Mouse (Mus musculus) hindbrain, embryonic 14.5 days (tissue): ENCODE measurements at regions not wholly inside any gene's neighbourhood (a gene's known extent, or its start where the extent isn't known, plus 50 kb on each side); places are given as distances from the start of the nearest gene placed in this dataset.

Experiments
- ATAC-seq: fragments of 200-750 bp; cut with Nextera tagmentation; 2 replicates; pipeline ENCODE4 v1.8.0; 2017; ENCODE audit warnings: moderate number of reproducible peaks, mild to moderate bottlenecking, moderate TSS enrichment, moderate library complexity; ENCODE audit not compliant: low FRiP score
- DNase-seq: peaks from one replicate; pipeline ENCODE4 v3.0.0-alpha.2; 2015; ENCODE audit warnings: low spot score
- H3K27ac ChIP-seq: fragments of 300-500 bp; sonication (generic); 2 replicates; pipeline ENCODE4 v1.5.1; 2014; ENCODE audit warnings: mild to moderate bottlenecking, moderate library complexity
- H3K27me3 ChIP-seq: fragments of 300-500 bp; sonication (generic); 2 replicates; pipeline ENCODE4 v1.6.1; 2014; ENCODE audit warnings: mild to moderate bottlenecking, low read length, mixed read lengths; ENCODE audit not compliant: control insufficient read depth, insufficient read depth
- H3K36me3 ChIP-seq: fragments of 300-500 bp; sonication (generic); replicated peaks from 2 replicates; pipeline ENCODE4 v1.6.1; 2014; ENCODE audit not compliant: control insufficient read depth, insufficient read depth
- H3K4me1 ChIP-seq: fragments of 300-500 bp; sonication (generic); replicated peaks from 2 replicates; pipeline ENCODE4 v1.6.1; 2014; ENCODE audit warnings: antibody characterized with exemption, low read length, mixed read lengths; ENCODE audit not compliant: control insufficient read depth, insufficient read depth
- H3K4me2 ChIP-seq: fragments of 300-500 bp; sonication (generic); replicated peaks from 2 replicates; pipeline ENCODE4 v1.6.1; 2014; ENCODE audit warnings: mild to moderate bottlenecking, moderate library complexity
- H3K4me3 ChIP-seq: fragments of 300-500 bp; sonication (generic); replicated peaks from 2 replicates; pipeline ENCODE4 v1.5.1; 2014; ENCODE audit warnings: mild to moderate bottlenecking, low read length
- H3K9ac ChIP-seq: fragments of 300-500 bp; sonication (generic); 2 replicates; pipeline ENCODE4 v1.6.1; 2014
- H3K9me3 ChIP-seq: fragments of 300-500 bp; sonication (generic); 2 replicates; pipeline ENCODE4 v1.6.1; 2016; ENCODE audit warnings: low read length; ENCODE audit not compliant: control insufficient read depth
- WGBS: fragments of 180-500 bp; shearing (Covaris S2); extraction: QIAGEN DNeasy Blood & Tissue Kit; methylation state at CpG from one replicate; pipeline ENCODE4 v1.1.7; 2014; 5-methylcytosine and 5-hydroxymethylcytosine counted together

GRCm38 (mm10) chr9:50395543-50395942 lies 50.8 kb upstream of the Rpl10-ps3 start:
- no peak for ATAC-seq
- 91% methylated on average over 3 of the region's 3 CpGs for WGBS
- Histone ChIP-seq H3K4me2 (no peak overlapping the region), H3K27ac (no peak overlapping the region), H3K9me3 (no peaks in the 10 kb centered on the region), H3K36me3 (no peaks in the 10 kb centered on the region), H3K9ac (no peak overlapping the region), H3K4me3 (no peak overlapping the region), H3K27me3 (no peaks in the 10 kb centered on the region), H3K4me1 (no peaks in the 10 kb centered on the region)
- no peak for DNase-seq

GRCm38 (mm10) chr9:50396051-50396450 lies 51.3 kb upstream of the Rpl10-ps3 start:
- H3K27ac ChIP-seq, result no peak overlapping the region

GRCm38 (mm10) chr9:50408396-50408795 lies 63.6 kb upstream of the Rpl10-ps3 start:
- Histone ChIP-seq H3K4me1 (no peaks in the 10 kb centered on the region), H3K9me3 (no peaks in the 10 kb centered on the region), H3K4me3 (no peak overlapping the region), H3K27me3 (no peaks in the 10 kb centered on the region), H3K9ac (no peak overlapping the region), H3K27ac (no peak overlapping the region), H3K4me2 (no peak overlapping the region), H3K36me3 (no peaks in the 10 kb centered on the region)
- no peak for DNase-seq
- 68% methylated on average over 4 of the region's 4 CpGs for WGBS
- no peak for ATAC-seq

More at GRCm38 (mm10) chr9:50396051-50396450, 51.3 kb upstream of the Rpl10-ps3 start:
- 78% methylated on average over 7 of the region's 7 CpGs for WGBS
- H3K4me2 ChIP-seq, result no peak overlapping the region
- no peaks in the 10 kb centered on the region for H3K36me3 ChIP-seq
- H3K9me3 ChIP-seq, result no peaks in the 10 kb centered on the region
- H3K4me1 ChIP-seq, result no peaks in the 10 kb centered on the region
- ATAC-seq (no peak), DNase-seq (no peak)
- H3K27me3 ChIP-seq, result no peaks in the 10 kb centered on the region
- H3K4me3 ChIP-seq, result no peak overlapping the region
- H3K9ac ChIP-seq, result no peak overlapping the region

- DNase-seq (no peak), ATAC-seq (no peak)
- no peak overlapping the region for H3K4me3 ChIP-seq
- H3K27ac ChIP-seq, result no peak overlapping the region
- H3K4me1 ChIP-seq, result no peaks in the 10 kb centered on the region
- WGBS, result 75% methylated on average over 4 of the region's 4 CpGs
- no peak overlapping the region for H3K9ac ChIP-seq
- H3K36me3 ChIP-seq, result no peaks in the 10 kb centered on the region
- no peak overlapping the region for H3K4me2 ChIP-seq
- H3K9me3 ChIP-seq, result no peaks in the 10 kb centered on the region
- H3K27me3 ChIP-seq, result no peaks in the 10 kb centered on the region
These were observed 64.1 kb upstream of the Rpl10-ps3 start for GRCm38 (mm10) chr9:50408845-50409244.

GRCm38 (mm10) chr9:50412986-50413385 lies 68.2 kb upstream of the Rpl10-ps3 start:
- Histone ChIP-seq H3K9me3 (no peaks in the 10 kb centered on the region), H3K4me1 (no peaks in the 10 kb centered on the region), H3K36me3 (no peaks in the 10 kb centered on the region), H3K27me3 (no peaks in the 10 kb centered on the region), H3K9ac (no peak overlapping the region), H3K4me2 (no peak overlapping the region), H3K4me3 (no peak overlapping the region), H3K27ac (no peak overlapping the region)
- 76% methylated on average over 8 of the region's 8 CpGs for WGBS
- DNase-seq (no peak), ATAC-seq (no peak)

GRCm38 (mm10) chr9:50413514-50414335 lies 69.0 kb upstream of the Rpl10-ps3 start:
- Histone ChIP-seq H3K9me3 (no peaks in the 10 kb centered on the region), H3K27me3 (no peaks in the 10 kb centered on the region), H3K4me2 (no peak overlapping the region), H3K4me3 (no peak overlapping the region), H3K9ac (no peak overlapping the region), H3K4me1 (no peaks in the 10 kb centered on the region), H3K27ac (no peak overlapping the region), H3K36me3 (no peaks in the 10 kb centered on the region)
- WGBS, result 90% methylated on average over 9 of the region's 9 CpGs
- DNase-seq (no peak), ATAC-seq (no peak)

GRCm38 (mm10) chr9:50414796-50415340 lies 70.1 kb upstream of the Rpl10-ps3 start:
- no peaks in the 10 kb centered on the region for H3K36me3 ChIP-seq
- H3K9ac ChIP-seq, result no peak overlapping the region
- H3K4me1 ChIP-seq, result no peaks in the 10 kb centered on the region
- H3K9me3 ChIP-seq, result no peaks in the 10 kb centered on the region
- 61% methylated on average over 6 of the region's 6 CpGs for WGBS
- H3K27ac ChIP-seq, result no peak overlapping the region
- H3K4me2 ChIP-seq, result no peak overlapping the region
- no peaks in the 10 kb centered on the region for H3K27me3 ChIP-seq
- peak; percentile 61 for DNase-seq
- ATAC-seq, result no peak
- no peak overlapping the region for H3K4me3 ChIP-seq

- no peaks in the 10 kb centered on the region for H3K36me3 ChIP-seq
- H3K27ac ChIP-seq, result no peak overlapping the region
- WGBS, result 81% methylated on average over 3 of the region's 3 CpGs
- H3K4me3 ChIP-seq, result no peak overlapping the region
- 0 out of 2 replicates have a peak, but pooled peaks cover 5% of the 10 kb centered on the region for H3K9me3 ChIP-seq
- H3K4me2 ChIP-seq, result no peak overlapping the region
- no peak for ATAC-seq
- H3K4me1 ChIP-seq, result no peaks in the 10 kb centered on the region
- DNase-seq, result no peak
- H3K9ac ChIP-seq, result no peak overlapping the region
- H3K27me3 ChIP-seq, result no peaks in the 10 kb centered on the region
These were observed 71.9 kb upstream of the Rpl10-ps3 start for GRCm38 (mm10) chr9:50416677-50417076.

- H3K9me3 ChIP-seq, result 0 out of 2 replicates have a peak, but pooled peaks cover 5% of the 10 kb centered on the region
- H3K27ac ChIP-seq, result no peak overlapping the region
- H3K9ac ChIP-seq, result no peak overlapping the region
- no peak overlapping the region for H3K4me3 ChIP-seq
- WGBS, result 92% methylated on average over 2 of the region's 2 CpGs
- ATAC-seq (no peak), DNase-seq (no peak)
- H3K4me1 ChIP-seq, result no peaks in the 10 kb centered on the region
- H3K27me3 ChIP-seq, result no peaks in the 10 kb centered on the region
- no peak overlapping the region for H3K4me2 ChIP-seq
- H3K36me3 ChIP-seq, result no peaks in the 10 kb centered on the region
These were observed 73.3 kb upstream of the Plet1 start for GRCm38 (mm10) chr9:50421061-50421460.
